Mouse (Mus musculus) adrenal gland, adult 18-20 months (tissue): ENCODE data around the gene Setd4. TPM values are rescaled to one million over a fixed set of nuclear protein-coding genes. Genes with fewer than 3 reads are reported as not detected.
A peak's percentile ranks its signal among the peaks of the same experiment; 100 is the strongest.

ENCODE experiments used
- DNase-seq, 2 experiments: peaks; one replicate each; pipeline ENCODE4 v3.0.0; 2021 to 2022; ENCODE audit warnings: low spot score in 2 of 2
- total RNA-seq, 2 experiments: library from RNA; stranded (reverse); gene quantifications; 1 replicate in 1 of 2; 2 replicates in 1 of 2; pipeline ENCODE4 v1.2.3; 2021

Setd4 gene
- total RNA-seq, 2 experiments from 2014 or later = 2.9 to 8.1 TPM

DNA sequence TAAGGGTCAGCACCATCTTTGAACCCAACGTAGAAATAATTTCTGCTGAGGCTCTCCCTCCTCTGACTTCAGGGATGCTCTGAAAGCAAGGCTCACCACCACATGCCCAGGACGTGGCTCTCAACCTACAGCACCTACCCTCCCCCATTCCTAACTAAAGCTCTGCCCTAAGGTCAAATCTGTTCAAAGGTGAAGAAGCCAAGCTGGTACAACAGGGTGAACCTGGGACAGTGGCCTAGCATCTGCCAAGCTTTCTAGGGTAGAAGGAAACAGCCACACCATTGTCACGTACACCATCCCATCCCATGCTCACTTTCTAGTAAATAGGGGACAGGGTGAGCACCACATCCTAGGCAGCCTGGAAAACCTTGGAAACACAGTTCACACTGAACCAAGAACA is 11.2 kb downstream of the Setd4 start:
- no peak for DNase-seq

DNA sequence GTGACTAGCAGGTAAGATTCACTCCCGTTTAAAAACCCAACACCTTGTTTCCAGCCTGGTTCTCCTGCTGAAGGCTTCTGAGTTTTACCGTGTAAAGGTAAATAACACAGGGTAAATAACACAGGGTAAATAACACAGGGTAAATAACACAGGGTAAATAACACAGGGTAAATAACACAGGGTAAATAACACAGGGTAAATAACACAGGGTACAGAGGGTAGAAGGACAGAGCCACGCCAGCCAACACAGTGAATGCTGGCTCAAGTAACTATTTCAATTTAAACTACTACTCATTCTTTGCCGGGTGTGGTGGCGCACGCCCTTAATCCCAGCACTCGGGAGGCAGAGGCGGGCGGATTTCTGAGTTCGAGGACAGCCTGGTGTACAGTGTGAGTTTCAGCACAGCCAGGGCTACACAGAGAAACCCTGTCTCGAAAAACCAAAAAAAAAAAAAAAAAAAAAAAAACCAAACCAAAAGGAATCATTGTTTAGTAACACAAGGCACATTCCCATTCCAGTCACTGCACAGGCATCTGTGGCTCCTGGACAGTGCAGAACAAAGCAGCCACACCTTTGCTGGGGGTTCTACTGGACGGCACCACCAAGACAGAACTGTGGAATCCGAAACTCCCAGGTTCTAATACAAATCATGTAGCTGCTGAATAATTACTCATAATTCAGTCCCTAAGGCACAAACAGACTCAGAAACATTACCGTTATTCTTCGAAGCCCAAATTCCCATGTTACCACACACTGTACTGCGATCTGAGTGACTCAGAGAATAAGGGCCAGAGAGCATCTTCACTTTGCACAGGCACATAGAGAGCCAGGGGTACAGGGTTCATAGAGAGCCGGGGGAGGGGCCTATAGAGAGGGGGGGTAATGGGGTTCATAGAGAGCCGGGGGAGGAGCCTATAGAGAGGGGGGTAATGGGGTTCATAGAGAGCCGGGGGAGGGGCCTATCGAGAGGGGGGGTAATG is 12.1 kb downstream of the Setd4 start:
- DNase-seq = no peak

DNA sequence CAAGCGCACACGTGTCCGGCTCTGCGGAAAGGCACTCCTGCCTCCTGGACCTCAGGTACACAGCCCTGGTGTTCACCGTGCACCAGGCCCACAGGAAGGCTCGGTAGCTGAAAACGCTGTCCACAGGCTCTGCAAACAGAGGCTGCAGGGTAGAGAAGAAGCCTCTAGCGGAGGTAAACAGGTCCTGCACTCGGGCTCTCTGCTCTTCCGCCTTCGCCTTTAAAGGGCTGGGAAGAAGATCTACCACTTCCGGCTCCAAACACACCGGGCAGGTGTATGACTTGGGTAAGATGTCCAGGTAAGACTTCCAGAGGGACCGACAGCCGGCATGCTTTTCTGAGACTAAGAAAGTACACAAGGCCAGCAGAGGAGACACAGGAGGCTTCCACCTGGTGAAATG is 12.9 kb downstream of the Setd4 start:
- no peak for DNase-seq

DNA sequence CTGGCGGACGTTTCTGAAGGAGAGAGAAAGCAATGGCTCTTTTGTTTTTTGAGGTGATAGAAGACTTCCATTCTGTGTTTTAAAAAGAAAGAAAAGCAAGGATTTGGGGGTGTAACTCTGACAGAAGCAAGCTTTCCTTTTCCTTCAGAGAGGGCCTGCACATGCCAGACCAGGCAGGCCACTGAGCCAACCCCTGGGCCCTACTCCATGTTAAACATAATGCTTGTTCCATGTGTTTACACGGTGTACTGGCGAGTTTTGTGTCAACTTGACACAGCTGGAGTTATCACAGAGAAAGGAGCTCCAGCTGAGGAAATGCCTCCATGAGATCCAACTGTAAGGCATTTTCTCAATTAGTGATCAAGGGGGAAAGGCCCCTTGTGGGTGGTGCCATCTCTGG is 15.6 kb downstream of the Setd4 start:
- DNase-seq = no peak

DNA sequence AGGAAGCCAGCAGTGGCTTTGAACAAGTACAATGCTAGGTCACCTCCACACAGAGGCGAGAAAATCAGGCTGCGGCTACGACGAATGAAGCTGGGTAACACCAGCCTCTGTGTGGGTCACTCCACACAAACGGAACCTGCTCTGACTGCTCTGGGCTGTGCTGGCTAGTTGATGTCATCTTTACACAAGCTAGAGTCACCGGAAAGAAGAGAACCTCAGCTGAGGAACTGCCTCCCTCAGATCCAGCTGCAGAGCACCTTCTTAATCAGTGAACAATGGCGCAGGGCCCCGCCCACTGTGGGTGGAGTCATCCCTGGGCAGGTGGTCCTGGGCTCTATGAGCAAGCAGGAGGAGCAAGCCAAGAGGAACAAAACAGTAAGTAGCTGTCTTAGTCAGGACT is 17.5 kb downstream of the Setd4 start:
- DNase-seq = no peak

DNA sequence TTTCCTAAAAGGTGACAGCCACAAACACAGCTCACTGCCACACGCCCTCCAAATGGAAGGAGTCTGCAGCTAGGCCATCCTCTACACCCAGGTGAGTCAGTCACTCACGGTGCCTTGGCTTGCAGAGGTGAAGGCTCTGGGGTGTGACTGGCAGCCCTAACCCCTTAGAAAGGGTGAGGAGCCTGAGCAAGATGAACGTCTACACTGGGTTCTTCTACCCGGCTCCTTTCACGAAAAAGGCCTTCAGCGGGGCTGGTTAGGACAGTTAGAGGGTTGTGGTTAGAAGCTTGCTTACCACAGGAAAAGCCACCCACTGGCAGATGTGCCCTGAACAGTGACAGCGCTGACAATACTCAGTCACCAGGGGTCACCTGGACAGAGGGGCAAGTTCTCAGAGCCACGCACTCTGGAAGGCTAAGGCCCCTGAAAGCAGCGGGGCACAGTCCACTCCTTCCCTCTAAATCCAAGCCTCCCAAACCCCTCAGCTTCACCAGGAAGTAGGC is 18.1 kb downstream of the Setd4 start:
- DNase-seq = no peak

DNA sequence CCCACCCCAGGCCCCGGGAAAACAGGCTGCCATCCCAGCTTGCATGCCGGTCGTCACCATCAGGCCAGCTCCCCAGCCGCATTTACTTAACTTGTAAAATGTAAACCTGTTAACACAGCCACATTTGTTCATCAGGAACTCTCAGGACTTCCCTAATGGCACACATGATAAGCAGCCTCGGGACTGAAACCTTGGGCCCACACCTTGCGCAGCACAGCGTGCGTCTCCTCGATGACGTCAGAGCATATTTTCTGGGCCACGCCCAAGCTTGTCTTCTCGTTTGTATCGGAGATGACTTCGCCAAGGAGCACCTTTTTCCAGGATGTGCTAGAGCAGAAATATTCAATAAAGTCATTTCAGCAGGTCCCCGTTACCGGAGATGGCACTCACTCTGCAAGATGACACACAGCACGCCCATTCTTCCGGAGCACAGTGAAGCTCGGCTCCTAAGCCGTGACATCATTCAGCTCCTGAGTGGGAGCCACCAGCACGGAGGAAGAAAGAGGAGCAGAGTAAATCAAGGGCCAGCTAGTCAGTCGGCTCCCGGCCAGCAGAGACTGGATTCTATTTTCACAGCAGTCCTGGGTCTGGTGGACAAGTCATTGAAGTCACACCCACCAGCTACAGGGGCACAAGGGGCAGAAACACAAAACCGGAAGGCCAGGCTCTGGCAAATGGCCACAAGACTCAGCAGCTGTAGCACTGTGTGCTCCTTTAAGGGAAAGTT is 18.7 kb downstream of the Setd4 start:
- no peak for DNase-seq

DNA sequence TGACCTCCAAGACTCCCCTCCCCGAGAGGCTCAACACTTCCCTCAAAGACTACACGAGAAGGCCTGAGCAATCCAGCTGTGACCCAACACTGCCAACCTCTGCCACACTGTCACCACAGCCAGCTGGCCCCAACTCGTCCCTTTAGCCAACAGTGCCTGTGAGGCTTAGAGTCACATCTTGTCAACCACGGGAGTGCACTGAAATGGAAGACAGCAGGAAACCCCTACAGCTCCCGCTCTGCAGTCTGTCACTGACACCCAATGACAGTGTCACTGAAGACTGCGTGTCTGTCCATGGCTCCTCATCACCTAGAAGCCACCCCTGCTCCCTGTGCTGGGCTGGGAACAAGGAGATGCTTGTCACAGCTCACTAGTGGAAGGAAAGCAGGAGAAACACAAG is 22.7 kb downstream of the Setd4 start:
- no peak for DNase-seq

DNA sequence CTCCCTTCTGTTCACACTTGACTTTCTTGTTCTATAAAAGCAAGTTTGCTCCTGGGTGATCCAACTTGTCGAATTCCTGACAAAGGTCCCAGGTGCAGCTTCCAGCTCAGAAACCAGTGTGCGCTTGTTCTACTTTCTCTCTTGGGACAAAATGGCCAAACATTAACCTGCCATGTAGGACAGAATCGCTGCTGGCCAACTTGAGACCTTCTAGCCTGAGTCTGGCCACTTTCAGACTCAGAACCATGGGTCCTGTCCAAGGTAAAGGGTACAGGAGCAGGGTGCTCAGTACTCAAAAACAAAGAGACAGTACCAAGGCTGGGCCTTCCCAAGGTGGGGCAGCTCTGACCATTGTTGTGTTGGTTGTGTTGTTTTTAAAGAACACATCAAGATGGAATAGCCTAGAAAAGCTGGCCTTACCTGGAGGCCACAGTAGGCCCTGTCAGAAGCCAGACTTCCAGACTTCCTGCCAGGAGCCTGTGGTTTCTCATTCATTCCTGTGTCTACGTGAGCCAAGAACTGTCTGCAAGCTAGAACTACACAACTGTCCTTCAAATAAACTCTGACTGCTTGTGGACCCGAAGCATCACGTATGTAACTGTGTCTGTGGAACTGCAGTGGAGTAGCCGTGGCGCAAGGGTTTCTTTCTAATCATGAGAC is 25.4 kb downstream of the Setd4 start:
- no peak for DNase-seq

DNA sequence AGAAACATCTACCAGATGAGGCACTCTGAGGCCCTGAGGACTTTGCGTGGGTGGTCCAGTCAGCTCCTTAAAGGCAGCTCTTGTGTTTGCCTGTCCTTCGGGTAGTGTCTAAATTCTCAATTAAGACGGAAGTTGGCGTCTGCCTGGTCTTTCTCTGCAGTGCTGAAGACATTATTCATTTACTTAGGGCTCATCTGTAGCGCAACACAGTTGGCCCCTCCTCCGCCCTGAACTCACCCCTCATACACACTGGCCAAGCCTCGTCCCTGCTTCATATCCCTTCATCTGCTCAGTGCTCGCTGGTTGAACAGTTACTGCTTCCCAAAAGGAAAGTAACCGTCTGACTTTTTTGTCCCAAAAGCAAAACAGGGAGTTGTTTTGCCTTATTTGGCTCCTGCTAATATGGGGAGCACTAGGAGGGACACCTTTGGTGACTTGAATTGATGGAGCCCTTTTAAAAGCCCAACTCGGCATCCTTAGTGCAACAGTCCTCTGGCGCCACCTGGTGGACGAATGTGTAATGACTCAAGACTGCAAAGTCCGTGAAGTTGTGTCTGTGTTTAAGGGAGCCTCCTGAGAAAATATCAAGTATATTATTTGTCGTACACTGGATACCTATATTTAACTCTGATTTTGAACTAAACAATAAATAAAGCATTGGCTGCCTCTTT is 27.3 kb downstream of the Setd4 start:
- peak; percentile 78 to 86 for DNase-seq

DNA sequence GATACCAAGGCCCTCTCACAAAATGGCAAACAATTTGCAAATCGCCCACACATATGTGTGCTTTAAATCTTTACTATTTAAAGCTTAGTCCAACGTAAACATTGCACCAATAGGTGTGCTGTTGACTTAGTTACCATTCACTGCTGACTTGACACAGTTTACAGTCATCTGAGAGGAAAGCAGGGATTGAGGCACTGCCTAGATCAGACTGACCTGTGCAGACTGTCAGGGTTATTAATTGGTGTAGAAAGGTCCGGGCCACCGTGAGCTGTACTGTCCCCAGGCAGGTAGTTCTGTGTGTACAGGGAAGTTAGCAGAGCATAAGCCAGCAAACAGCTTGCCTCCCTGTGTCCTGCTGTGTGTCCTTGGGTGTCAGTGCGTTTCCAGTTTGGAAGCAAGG is 28.3 kb downstream of the Setd4 start:
- DNase-seq = no peak

DNA sequence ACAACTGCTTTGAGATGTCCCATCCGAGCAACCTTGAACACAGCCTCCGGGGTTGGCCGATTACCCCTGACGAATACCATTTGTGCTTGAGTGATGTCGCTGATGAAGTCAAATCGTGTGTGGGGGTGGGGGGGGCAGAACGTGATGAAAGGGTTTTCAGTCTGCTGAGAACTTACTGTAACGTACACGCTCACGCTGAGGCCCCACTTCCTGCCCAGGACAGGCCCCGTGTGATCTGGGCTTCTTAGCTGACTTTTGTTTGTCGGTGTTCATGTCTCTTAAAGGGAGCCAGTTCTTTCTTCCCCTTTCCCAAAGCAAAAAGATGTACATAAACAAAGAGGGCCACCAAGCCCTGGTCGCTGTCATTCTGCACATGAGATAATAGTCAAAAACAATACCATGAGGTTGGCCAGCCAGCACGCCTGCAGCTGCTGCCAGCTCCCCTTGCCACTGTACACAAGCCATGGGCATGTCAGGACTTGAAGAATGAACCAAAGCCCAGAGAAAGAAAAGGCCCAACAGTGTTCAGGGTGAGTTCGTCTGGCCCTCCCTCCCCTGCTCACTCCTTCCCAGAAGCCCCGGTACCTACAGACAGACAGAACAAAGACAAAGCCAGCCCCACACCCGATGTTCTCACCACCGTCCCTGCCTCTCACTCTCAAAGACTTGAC is 29.2 kb downstream of the Setd4 start:
- no peak for DNase-seq

DNA sequence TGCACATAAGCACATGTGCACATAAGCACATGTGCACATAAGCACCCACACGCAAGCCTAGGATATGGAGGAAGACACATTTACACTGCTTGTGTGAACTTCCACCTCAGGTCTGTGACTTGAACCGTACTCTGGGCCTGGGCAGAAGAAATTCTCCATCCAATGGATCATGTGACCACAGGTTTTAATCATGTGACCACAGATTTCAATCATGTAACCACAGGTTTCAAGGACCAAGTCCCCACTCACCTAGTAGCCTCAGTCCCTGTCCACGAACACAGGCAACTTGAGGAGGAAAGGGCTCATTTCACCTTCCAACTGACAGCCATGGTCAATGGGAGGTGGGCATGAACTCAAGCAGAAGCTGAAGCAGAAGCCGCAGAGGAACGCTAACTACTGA is 30.4 kb downstream of the Setd4 start:
- no peak for DNase-seq

DNA sequence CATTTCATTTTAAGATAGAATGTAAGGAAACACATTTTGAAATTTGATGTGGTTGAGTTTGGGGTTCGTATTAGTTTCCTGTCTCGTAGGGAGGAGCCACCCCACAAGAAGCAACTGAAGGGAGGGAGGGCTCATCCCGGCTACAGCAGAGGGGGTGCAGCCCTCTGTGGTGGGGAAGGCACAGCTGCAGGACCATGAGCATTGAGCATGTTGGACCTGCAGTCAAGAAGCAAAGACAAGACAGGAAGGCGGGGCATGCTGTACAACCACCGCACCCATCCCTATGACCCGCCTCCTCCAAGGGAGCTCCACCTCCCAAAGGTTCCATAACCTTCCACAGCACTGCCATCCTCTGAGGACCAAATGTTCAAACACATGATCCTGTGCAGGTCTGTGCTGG is 31.5 kb downstream of the Setd4 start:
- no peak for DNase-seq

DNA sequence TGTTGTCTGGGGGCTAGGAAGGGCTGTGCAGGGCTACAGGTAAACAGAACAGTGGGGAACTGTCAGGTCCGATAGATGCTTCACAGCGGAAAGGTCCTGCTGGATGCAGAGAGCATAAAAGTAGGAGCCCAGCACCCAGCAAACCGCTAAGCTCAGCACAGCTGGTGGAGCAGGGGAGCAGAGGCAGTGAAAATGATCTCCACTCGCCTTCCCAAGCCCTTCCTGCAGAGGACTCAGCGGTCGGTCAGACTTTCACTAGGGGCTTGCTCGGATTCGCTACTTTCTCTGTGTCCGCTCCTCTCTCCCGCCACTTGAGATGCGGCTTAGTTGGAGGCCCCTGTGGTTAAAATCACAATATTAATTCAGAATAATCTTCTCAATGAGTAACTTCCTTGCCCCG is 45.4 kb downstream of the Setd4 start:
- DNase-seq = no peak

DNA sequence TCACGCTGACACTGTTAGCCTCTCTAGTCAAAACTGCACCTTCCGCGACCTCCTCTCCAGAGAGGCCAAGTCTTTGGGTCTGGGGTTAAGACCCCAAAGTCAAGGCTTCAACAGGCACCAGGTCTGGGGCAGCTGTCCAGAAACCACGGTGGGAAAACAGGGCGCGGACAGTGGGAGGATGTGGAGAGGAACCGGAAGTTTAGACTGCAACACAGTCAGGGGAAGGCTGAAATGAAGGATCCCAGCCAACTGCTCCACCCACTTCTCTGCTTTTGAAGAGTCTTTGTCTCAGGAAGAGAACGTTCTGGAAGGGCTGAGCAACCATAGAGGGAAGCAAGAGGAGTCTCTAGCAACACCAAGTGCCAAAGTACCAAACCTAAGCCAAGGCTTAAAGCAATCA is 46.2 kb downstream of the Setd4 start:
- no peak for DNase-seq

DNA sequence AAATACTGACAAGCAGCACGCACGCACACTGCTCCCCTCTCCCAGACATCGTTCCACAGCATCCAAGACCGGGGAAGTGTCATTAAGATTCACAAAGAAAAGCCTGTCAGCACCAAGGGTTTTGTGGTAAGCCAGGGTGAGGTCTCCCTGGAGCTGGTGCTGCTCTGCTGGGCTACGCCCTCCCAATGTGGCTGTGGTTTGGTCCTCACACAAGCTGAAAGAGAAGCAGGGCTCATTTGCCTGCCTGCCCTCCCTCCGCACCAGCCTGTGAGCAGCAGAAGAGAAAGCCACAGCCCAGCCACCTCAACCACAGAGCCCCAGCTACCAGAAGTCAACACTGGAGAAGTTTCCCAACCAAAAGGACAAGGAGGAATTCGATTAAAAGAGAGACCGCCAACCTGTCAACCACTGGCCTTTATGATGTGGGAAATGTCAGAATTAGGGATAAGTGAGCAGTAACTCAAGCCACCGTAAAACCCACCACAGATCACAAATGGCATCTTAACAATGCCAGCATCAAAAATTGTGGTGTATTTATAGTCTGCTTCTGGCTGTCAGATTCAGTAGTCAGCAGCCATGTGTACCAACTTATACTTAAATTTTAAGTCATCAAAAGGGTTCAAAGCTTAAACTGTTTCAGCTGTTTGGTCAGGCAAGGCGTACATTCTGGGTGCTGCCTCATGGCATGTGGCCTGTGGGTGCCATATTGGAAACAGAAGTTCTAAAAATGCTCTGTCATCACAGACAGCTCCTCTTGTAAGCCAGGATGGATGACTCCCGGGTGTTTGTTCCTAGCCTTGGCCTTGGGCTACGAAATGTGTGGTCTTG is 51.0 kb downstream of the Setd4 start:
- DNase-seq = no peak

DNA sequence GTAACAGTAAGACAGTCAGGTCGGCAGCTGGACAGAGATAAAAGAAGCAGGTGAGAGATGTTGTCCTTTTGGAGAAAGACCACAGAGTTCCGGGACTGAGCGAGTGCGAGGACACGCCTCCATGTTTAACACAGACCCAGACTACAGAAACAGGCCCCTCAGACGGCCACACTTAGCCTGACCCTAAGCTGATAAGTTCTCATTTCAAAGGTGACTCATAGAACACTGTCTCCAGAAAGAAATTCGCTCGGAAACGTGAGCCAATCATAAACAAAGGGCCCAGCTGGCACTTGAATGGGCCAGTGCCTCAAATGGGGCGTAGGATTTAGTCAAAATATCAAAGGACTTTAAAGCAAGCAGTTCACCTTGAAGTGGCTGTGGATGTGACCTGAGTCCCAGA is 54.6 kb downstream of the Setd4 start:
- no peak for DNase-seq

DNA sequence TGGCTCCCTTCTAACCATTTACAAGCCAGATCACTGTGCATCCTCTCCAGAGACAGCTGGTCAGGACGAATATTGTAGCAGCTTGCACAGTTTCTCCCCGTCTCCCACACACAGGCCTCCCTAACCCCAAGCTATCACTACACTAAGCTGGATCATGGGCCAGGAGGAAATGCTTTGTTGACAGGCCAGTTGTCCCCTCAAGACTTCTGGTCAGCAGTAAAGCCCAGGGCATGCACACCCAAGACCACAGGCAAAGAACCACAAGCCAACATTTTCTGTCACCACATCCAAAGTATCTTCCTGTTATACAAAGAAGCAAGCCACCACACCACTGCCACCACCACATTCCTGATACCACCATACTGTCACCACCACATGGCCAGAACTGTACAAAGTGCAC is 55.8 kb downstream of the Setd4 start:
- DNase-seq = no peak

DNA sequence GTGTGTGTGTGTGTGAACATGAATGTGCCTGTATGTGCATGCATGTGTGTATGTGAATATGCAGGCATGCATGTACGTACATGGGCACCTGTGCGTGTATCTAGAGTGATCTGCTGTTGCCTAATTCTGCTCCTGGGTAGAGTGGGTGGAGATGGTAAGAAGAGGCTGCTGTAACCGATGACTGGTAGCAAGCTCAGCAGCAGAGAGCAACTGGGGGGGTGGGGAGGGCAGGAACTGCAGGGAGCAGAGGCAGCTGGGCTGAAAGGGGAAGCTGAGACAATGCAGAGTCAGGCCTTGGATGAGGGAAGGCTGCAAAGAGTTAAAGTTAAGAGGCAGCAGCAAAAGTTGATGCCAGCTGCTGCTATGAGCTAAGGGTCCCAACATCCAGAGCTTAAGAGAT is 56.7 kb downstream of the Setd4 start:
- no peak for DNase-seq
